Mouse (Mus musculus) testis, postnatal 10 days (tissue): ENCODE measurements around the gene Eif1ax.
"Not testable (repeated sequence)": the region's sequence is repeated elsewhere in the genome, so short reads cannot be mapped to it uniquely, and the experiment has no call there.

ENCODE experiments used
- DNase-seq: peaks from one replicate; pipeline ENCODE4 v3.0.0; 2021; ENCODE audit warnings: low spot score

Eif1ax gene

DNA sequence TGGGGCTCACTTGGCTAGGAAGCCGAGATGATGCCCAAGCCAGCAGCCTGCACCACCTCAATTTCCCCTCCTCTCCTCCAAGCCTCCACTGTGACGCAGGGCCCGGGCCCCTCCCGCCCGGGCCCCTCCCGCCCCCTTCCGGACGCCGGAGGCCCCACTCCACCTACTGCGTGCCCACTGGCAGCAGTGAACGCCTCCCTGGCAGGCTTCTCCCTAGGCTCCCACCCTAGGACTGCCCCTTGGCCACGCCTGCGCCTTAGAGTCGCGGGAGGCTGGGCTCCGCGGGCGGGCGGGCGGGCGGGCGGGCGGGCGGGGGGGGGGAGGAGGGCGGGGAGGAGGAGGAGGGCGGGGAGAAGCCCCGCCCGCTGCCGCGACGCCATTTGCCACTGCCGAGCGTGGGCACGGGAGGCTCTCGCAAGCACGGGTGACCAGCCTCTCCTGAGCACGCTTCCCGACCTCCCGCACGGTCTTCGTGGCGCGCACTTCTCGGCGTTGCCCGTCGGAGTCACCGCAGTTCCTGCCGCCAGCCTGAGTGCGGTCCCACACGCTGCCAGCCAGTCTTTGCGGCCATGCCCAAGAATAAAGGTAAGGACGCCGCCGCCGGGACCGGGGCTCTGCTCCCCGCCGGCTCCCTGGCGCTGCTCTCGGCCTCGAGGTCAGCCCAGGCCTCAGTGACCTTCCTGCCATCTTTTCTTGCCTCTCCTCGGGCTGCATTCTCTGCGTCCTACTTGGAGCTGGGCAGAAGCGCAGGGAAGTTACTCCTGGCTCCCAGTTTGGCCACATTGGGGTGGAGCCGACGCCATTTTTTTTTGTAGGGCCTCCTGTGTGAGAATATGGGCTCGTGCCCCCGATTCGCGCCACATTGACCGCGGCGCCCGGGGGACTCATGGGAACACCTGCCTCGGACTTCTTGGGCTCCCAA lies at the start of gene Eif1ax:
Gene Eif1ax (plus strand): TSS at position 348 of the 922 bp plus-strand sequence.
- peak; percentile 69 for DNase-seq

DNA sequence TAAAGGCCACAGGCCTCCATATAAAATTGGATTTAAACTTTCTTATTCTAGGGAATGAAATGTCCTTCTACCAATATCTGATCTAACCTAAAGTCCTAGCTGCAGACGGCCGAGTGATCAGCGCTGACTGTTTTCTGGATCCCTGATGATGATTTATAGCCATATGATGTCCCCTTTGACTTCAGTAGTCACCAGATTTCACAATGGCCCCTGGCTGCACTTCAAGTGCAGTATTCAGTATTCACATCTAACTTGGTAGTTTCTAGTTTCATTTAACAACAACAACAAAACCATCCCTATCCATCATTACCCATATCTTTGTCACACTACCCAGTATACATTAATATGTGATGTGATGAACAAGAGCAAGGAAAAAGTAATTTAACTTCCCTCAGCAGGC lies 7.5 kb upstream of the Eif1ax start:
- no peak for DNase-seq

DNA sequence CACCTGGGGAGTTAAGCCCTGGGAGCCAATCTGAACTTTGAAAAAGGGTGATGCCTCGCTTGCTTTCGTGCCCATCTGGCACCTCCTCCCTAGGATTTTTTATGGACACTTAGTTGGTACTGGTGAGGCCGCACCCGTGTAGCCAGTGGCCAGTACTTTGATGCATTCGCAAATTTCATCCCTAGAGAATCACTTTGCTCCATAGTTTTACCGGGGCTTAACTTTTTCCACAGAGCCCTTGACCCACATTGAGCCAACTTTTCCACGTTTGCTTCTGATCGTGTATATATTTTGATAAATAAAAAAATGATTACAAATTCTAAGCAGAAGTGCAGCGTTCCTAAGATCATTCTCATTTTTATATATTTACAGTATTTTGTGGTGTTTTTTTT lies 771 bp downstream of the Eif1ax start:
- DNase-seq, result no peak

DNA sequence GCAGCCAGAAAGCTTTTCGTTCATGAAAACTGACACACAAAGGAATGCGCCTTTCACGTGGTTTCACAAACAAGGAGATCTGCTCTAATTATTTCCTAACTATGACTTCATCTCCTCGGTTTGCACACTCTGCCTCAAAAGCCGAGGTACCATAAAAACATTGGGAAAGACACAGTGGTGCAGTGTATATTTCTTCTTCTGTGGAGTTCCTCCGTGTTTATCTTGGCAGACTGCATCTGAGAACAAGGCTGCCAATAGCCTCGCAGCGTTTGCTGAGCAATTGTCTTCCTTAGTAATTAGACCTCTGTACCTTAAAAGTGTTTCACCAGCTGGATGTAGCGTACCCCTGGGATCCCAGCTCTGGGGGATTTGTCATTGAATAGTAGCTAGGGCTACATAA lies 15.1 kb downstream of the Eif1ax start:
- DNase-seq, result no peak

DNA sequence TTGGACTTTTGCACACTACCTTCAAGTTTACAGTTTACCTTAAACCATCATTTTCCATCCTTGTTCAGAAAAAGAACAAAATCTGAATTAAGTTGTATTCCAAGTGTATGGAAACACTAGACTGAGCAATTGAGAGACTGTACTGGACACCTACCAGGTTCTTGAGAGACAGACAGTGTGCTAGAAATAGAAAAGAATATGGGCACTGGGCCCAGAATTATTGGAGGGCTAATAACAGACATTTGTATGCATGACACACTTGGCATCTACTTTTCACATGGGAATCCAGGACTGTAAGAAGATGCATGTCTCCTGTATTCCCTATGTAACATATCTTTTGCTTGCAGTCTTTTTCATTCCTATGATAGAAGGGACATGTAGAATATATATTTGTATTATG lies 17.0 kb downstream of the Eif1ax start:
- no peak for DNase-seq

DNA sequence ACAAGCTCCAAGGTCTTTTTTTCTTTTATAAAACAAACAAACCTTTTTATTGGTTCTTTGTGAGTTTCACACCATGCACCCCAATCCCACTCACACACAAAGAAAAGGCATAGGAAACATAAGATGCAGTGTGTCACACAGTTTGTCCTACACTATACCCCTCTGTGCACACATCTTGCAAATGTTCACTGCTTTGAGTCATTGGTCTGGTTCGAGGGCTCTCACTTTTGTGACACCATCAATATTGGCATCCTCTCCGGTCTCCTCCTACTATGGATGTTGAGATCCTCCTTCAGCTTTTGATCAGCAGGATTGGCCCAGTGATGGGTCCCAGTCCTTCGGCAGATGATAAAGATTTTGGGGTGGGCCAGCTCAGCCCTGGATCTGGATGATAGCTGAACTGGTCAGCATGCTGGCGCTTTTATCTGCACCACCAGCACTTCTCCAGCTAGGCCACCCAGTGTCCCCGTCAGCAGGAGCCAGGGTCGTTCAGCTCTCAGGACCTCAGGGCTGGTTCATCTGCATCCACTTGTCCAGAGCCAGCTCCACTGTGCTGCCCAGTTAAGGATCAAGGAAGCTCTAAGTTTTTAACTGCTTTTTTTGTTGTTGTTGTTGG lies 18.5 kb downstream of the Eif1ax start:
- no peak for DNase-seq

DNA sequence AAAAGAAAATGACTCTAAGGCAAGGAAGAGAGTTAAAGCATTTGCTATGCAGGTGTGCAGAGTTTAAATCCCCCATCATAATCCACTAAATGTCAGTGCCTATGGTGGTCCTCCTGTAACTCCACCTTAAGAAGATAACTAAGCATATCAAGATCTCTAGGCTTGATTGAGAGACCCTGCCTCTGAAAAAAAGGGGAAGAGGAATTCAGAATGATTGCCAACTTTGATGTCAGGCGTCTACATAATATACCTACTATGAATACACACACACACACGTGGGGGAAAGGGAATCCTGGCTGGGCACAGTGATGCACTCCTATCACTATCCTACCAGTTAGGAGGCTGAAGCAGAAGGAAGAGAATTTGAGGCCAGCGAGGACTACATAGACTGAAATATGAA lies 19.3 kb downstream of the Eif1ax start:
- no peak for DNase-seq

DNA sequence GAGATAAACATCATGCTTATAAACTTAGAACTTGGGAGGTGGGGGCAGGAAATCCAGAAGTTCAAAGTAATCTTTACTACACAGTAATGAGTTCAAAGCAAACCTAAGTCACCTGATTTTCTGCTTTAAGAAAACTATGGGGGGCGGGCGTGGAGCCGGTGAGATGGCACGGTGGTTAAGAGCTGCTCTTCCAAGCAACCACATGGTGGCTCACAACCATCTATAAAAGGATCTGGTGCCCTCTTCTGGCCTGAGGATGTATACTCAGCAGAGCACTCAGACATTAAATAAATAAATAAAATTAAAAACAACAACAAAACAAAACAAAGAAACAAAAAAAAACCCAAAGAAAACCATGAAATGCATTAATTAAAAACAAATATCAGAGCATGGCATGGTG lies 37.3 kb downstream of the Eif1ax start:
- no peak for DNase-seq

DNA sequence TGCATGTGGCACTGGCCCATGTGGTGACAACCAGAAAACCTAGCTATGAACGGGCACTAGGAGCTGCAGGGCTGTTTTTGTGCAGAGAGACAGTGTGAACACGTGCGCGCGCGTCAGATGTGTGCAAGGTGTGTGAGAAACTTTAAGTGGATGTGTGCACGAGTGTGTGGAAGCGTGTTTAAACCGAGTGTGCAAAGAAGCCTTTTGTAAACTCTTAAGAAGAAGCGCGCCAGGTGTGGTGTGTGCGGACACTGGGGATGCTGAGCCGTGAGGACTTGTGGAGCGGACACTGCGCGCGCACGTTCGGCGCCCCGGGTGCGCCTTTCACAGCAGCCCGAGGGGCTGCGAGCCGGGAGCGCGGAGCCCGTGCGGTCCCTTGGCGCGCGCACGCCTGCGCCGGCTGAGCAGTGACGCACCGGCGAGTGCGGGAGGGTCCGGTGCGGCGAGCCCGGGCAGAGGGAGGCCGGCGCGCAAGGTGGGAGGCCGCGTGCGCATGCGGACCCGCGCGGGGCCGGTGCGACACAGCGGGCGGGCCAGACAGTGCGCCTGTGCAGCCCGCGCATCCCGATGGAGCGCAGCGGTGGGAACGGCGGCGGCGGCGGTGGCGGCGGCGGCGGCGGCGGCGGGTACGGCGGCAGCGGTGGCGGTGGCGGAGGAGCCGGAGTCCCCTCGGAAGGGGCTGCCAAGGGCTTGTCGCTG lies 42.3 kb downstream of the Eif1ax start, which contains the start of gene Map7d2:
Gene Map7d2 (plus strand): TSS at position 443 of the 699 bp plus-strand sequence.
- DNase-seq, result peak; percentile 40

DNA sequence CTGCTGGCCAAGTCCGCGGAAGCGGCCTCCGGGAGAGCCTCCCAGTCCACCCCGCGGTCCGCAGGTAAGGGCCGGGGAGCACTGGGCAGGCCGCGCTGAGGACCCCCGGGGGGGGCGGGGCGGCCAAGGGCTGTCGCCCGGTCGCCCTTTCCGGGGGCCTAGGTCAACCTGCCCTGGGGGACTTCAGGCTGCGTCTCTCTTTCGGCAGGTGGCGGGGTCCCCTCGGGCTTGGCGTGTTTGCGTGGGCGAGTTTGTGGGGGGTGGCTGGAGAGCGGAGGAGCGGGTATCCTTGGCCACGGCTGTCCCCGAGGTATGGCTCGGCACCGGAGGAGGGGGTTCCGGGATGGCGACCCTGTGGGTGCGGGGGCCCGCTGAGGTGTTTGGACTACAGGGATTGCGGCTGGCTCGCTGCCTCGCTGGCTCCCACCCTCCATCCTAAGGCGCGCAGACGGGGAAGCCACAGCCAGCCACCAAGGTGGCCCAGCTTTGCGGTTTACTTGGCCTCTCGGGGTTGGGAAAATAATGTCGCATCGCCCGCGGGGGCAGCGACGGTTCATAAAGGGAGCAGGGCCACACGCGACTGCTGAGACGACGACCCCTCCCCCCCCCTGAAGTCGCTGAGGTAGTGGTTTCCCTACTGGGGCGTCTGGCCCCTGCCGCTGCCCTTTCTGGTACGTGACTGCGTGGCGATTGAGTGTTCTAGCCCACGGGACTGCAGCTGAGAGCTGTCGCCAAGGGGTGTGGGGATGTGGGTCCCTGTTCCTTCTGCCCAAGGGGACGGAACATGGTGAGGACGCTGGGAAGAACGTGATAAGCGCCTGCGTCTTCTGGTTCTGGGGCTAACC lies 43.1 kb downstream of the Eif1ax start:
- peak; percentile 37 for DNase-seq

DNA sequence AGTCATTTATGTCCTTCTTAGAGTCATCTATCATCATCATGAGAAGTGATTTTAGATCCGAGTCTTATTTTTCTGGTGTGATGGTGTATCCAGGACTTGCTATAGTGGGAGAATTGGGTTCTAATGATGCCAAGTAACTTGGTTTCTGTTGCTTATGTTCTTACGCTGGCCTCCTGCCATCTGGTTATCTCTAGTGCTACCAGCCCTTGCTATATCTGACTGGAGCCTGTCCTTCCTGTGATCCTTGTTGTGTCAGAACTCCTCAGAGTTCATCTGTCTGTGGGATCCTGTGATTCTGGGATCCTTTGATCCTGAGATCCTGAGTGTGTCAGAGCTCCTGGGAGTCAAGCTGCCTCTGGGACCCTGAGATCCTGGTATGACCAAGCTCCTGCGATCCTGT lies 58.5 kb downstream of the Eif1ax start:
- not testable (repeated sequence) for DNase-seq
